Mouse (Mus musculus): ENCODE measurements at regions not wholly inside any gene's neighbourhood (a gene's known extent, or its start where the extent isn't known, plus 50 kb on each side); places are given as distances from the start of the nearest gene placed in this dataset.

GRCm38 (mm10) chrX:99213565-99214153 is 77.7 kb downstream of the Efnb1 start:
- no peaks in the 10 kb centered on the region for H3K27me3 ChIP-seq (ENCODE audit: control insufficient read depth, insufficient read depth, insufficient read length)
- H3K79me2 ChIP-seq (ENCODE audit: control insufficient read depth, insufficient read depth), result no peaks in the 10 kb centered on the region
- TF ChIP-seq FOSL1 (IDR thresholded peaks at IDR 0.05; ENCODE audit: insufficient read depth, low read length, poor library complexity, severe bottlenecking) (no peak), MAX (IDR thresholded peaks at IDR 0.05) (no peak), MYOD1 (IDR thresholded peaks at IDR 0.05; ENCODE audit: control insufficient read depth, insufficient read length, low read depth) (no peak), MYOG (IDR thresholded peaks at IDR 0.05; ENCODE audit: control insufficient read depth, extremely low read depth, insufficient read length) (no peak), CEBPB (IDR thresholded peaks at IDR 0.05; ENCODE audit: low read depth) (no peak), USF1 (IDR thresholded peaks at IDR 0.05; ENCODE audit: low read depth) (no peak), CTCF (IDR thresholded peaks at IDR 0.05; ENCODE audit: control insufficient read depth, insufficient read depth, insufficient read length) (no peak)
- H3K79me3 ChIP-seq (ENCODE audit: low read depth), result no peaks in the 10 kb centered on the region
- H3ac ChIP-seq (ENCODE audit: control insufficient read depth, insufficient read length, low read depth), result no peak overlapping the region
- no peaks in the 10 kb centered on the region for H3K36me3 ChIP-seq (ENCODE audit: control insufficient read depth, insufficient read depth)
- no peak overlapping the region for H3K4me3 ChIP-seq (ENCODE audit: insufficient read depth, poor library complexity, severe bottlenecking)

- Histone ChIP-seq H3K4me3 (ENCODE audit: insufficient read depth, poor library complexity, severe bottlenecking) (no peak overlapping the region), H3K27me3 (ENCODE audit: control insufficient read depth, insufficient read depth, insufficient read length) (no peaks in the 10 kb centered on the region), H3K36me3 (ENCODE audit: control insufficient read depth, insufficient read depth) (no peaks in the 10 kb centered on the region), H3ac (ENCODE audit: control insufficient read depth, insufficient read length, low read depth) (no peak overlapping the region), H3K79me3 (ENCODE audit: low read depth) (no peaks in the 10 kb centered on the region), H3K79me2 (ENCODE audit: control insufficient read depth, insufficient read depth) (no peaks in the 10 kb centered on the region)
- TF ChIP-seq MAX (IDR thresholded peaks at IDR 0.05) (no peak), USF1 (IDR thresholded peaks at IDR 0.05; ENCODE audit: low read depth) (no peak), CEBPB (IDR thresholded peaks at IDR 0.05; ENCODE audit: low read depth) (no peak), CTCF (IDR thresholded peaks at IDR 0.05; ENCODE audit: control insufficient read depth, insufficient read depth, insufficient read length) (no peak), MYOD1 (IDR thresholded peaks at IDR 0.05; ENCODE audit: control insufficient read depth, insufficient read length, low read depth) (no peak), MYOG (IDR thresholded peaks at IDR 0.05; ENCODE audit: control insufficient read depth, extremely low read depth, insufficient read length) (no peak), FOSL1 (IDR thresholded peaks at IDR 0.05; ENCODE audit: insufficient read depth, low read length, poor library complexity, severe bottlenecking) (no peak)
These were observed 68.1 kb downstream of the Efnb1 start for GRCm38 (mm10) chrX:99204077-99204476.

DNA sequence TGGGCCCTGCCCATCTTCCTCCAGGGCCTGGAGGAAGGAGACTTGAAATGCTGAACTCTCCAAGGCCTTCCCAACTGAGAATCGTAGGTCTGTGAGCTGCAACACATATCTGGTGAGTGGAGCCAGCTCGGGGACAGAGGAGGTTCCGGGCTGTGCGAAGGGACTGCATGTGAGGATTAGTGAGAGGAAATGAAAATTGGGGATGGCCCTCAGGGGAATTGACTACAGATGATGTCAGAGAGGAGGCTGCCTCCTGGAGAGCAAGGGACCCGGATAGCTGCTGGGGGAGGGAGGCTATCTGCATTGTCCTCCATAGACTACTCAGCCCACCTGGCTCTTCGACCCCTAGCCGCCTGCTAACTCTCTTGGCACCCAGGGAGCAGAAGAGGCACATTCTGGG is 65.2 kb downstream of the Efnb1 start:
- Histone ChIP-seq H3K79me2 (ENCODE audit: control insufficient read depth, insufficient read depth) (no peaks in the 10 kb centered on the region), H3K4me3 (ENCODE audit: insufficient read depth, poor library complexity, severe bottlenecking) (no peak overlapping the region), H3K36me3 (ENCODE audit: control insufficient read depth, insufficient read depth) (no peaks in the 10 kb centered on the region), H3K27me3 (ENCODE audit: control insufficient read depth, insufficient read depth, insufficient read length) (no peaks in the 10 kb centered on the region), H3K79me3 (ENCODE audit: low read depth) (no peaks in the 10 kb centered on the region), H3ac (ENCODE audit: control insufficient read depth, insufficient read length, low read depth) (no peak overlapping the region)
- no peak for TF ChIP-seq USF1 (IDR thresholded peaks at IDR 0.05; ENCODE audit: low read depth)
- TF ChIP-seq CTCF (IDR thresholded peaks at IDR 0.05; ENCODE audit: control insufficient read depth, insufficient read depth, insufficient read length), result no peak
- TF ChIP-seq MAX (IDR thresholded peaks at IDR 0.05), result no peak
- TF ChIP-seq MYOD1 (IDR thresholded peaks at IDR 0.05; ENCODE audit: control insufficient read depth, insufficient read length, low read depth), result no peak
- no peak for TF ChIP-seq FOSL1 (IDR thresholded peaks at IDR 0.05; ENCODE audit: insufficient read depth, low read length, poor library complexity, severe bottlenecking)
- no peak for TF ChIP-seq CEBPB (IDR thresholded peaks at IDR 0.05; ENCODE audit: low read depth)
- TF ChIP-seq MYOG (IDR thresholded peaks at IDR 0.05; ENCODE audit: control insufficient read depth, extremely low read depth, insufficient read length), result no peak

DNA sequence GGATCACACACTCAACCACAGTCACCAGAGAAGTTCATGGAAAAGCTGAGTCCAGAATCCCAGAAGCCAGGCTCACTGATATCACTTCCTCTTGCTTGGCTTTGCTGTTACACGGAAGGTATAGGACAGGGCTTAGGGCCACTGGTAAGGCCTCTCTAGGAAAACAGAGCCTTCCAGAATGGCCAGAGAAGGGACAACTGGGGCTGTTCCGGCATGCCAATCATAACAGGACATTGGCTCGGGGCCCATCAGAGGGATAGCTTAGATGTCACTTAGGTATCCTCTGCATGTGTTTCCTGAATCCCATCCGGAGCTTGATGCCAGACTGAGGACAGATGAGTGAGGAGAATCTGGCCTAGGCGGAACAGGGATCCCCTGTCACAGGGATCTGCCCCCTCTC is 63.7 kb downstream of the Efnb1 start:
- TF ChIP-seq FOSL1 (IDR thresholded peaks at IDR 0.05; ENCODE audit: insufficient read depth, low read length, poor library complexity, severe bottlenecking) (no peak), USF1 (IDR thresholded peaks at IDR 0.05; ENCODE audit: low read depth) (no peak), CTCF (IDR thresholded peaks at IDR 0.05; ENCODE audit: control insufficient read depth, insufficient read depth, insufficient read length) (no peak), MYOG (IDR thresholded peaks at IDR 0.05; ENCODE audit: control insufficient read depth, extremely low read depth, insufficient read length) (no peak), CEBPB (IDR thresholded peaks at IDR 0.05; ENCODE audit: low read depth) (no peak), MAX (IDR thresholded peaks at IDR 0.05) (no peak), MYOD1 (IDR thresholded peaks at IDR 0.05; ENCODE audit: control insufficient read depth, insufficient read length, low read depth) (no peak)
- Histone ChIP-seq H3K36me3 (ENCODE audit: control insufficient read depth, insufficient read depth) (no peaks in the 10 kb centered on the region), H3K79me2 (ENCODE audit: control insufficient read depth, insufficient read depth) (no peaks in the 10 kb centered on the region), H3K4me3 (ENCODE audit: insufficient read depth, poor library complexity, severe bottlenecking) (no peak overlapping the region), H3ac (ENCODE audit: control insufficient read depth, insufficient read length, low read depth) (no peak overlapping the region), H3K79me3 (ENCODE audit: low read depth) (no peaks in the 10 kb centered on the region), H3K27me3 (ENCODE audit: control insufficient read depth, insufficient read depth, insufficient read length) (no peaks in the 10 kb centered on the region)

- H3K79me3 ChIP-seq (ENCODE audit: low read depth), result no peaks in the 10 kb centered on the region
- H3K4me3 ChIP-seq (ENCODE audit: insufficient read depth, poor library complexity, severe bottlenecking), result no peak overlapping the region
- no peaks in the 10 kb centered on the region for H3K79me2 ChIP-seq (ENCODE audit: control insufficient read depth, insufficient read depth)
- no peaks in the 10 kb centered on the region for H3K36me3 ChIP-seq (ENCODE audit: control insufficient read depth, insufficient read depth)
- no peak overlapping the region for H3ac ChIP-seq (ENCODE audit: control insufficient read depth, insufficient read length, low read depth)
- TF ChIP-seq CEBPB (IDR thresholded peaks at IDR 0.05; ENCODE audit: low read depth), result no peak
- TF ChIP-seq MYOD1 (IDR thresholded peaks at IDR 0.05; ENCODE audit: control insufficient read depth, insufficient read length, low read depth), result no peak
- no peak for TF ChIP-seq MYOG (IDR thresholded peaks at IDR 0.05; ENCODE audit: control insufficient read depth, extremely low read depth, insufficient read length)
- TF ChIP-seq FOSL1 (IDR thresholded peaks at IDR 0.05; ENCODE audit: insufficient read depth, low read length, poor library complexity, severe bottlenecking), result no peak
- TF ChIP-seq USF1 (IDR thresholded peaks at IDR 0.05; ENCODE audit: low read depth), result no peak
- no peaks in the 10 kb centered on the region for H3K27me3 ChIP-seq (ENCODE audit: control insufficient read depth, insufficient read depth, insufficient read length)
These were observed 63.2 kb downstream of the Efnb1 start for GRCm38 (mm10) chrX:99198961-99199631.
